Mouse (Mus musculus): Measurements from ENCODE around the gene Specc1. TPM values are rescaled to one million over a fixed set of nuclear protein-coding genes. Genes with fewer than 3 reads are reported as not detected.

Specc1 gene
- total RNA-seq, 2 experiments from 2014 or later = 69.6 to 74.4 TPM

DNA sequence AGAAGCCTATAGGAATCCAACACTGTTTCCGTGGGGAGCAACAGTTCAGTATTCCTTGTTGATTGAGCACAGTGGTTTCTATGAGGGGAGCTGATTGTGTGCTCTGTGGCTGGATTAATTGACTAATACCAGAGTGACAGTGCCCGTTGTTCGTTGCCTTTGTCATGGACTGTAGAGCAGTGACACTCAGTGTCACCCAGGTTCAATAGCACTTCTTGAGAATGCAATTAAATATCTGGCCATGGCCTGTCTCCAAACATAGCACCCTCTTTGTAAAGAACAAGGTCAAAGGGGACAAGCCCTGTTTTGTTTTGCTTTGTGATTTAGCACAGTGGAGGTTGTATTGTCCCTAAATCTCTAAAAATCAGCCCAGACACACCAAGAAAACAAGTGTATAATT is 173.6 kb downstream of the Specc1 start:
- no peak overlapping the region for H3K27ac ChIP-seq
- no peak for TF ChIP-seq CTCF (IDR thresholded peaks at IDR 0.05)
- intact Hi-C loops (cut with DNase I) = no loop called here

DNA sequence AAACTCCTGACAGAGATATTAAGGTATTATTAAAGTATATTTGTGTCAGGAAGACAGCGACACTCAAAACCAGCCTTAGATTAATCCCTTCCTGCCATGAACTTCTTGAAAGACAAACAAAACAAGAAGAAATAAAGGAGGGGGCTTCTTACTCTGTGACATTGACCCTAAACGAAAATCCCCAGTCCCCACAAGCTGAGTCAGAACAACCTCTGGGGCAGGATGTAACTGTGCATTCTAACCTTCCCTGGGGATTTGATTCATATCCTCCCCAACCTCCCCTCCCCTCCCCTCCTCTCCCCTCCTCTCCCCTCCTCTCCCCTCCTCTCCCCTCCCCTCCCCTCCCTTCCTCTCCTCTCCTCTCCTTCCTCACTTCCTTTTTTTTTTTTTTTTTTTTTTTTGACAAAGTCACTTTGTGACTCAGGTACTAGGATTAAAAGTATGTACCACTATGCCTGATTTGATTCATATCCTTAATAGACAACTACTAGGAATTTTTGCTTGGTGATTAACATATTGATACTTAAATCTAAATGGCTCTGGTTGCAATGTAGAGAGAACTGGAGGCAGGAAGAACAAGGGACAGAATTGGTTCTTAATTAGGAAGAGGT is 174.2 kb downstream of the Specc1 start:
- DNase-seq (ENCODE audit: extremely low spot score in 1 of 2, low spot score in 2 of 2) = no peak
- intact Hi-C loops (cut with DNase I) = no loop called here
- no peak overlapping the region for H3K4me3 ChIP-seq
- H3K27ac ChIP-seq = no peak overlapping the region
- TF ChIP-seq CTCF (IDR thresholded peaks at IDR 0.05) = no peak

More for the DNA sequence above, 173.6 kb downstream of the Specc1 start:
- H3K4me3 ChIP-seq = no peak overlapping the region
- no peak for DNase-seq (ENCODE audit: extremely low spot score in 1 of 2, low spot score in 2 of 2)

DNA sequence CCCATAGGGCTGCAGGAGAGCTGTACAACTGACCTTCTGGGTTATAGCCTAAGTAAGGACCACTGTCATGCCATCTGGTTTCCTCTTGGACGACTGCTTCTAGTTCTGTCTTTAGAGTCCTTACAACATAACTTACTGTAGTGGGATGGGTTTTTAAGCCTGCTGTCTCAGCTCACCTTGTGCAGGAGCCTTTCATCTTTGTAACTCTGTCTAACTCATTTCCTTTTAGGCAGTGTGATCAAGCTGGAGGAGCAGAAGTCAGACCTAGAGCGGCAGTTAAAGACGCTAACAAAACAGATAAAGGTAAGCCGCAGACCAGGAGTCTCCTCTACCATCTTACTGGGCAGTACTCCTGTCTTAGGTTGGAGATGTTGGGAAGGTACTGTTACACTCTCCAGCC is 175.0 kb downstream of the Specc1 start:
- intact Hi-C loops (cut with DNase I) = no loop called here
- H3K27ac ChIP-seq = no peak overlapping the region
- no peak for TF ChIP-seq CTCF (IDR thresholded peaks at IDR 0.05)

DNA sequence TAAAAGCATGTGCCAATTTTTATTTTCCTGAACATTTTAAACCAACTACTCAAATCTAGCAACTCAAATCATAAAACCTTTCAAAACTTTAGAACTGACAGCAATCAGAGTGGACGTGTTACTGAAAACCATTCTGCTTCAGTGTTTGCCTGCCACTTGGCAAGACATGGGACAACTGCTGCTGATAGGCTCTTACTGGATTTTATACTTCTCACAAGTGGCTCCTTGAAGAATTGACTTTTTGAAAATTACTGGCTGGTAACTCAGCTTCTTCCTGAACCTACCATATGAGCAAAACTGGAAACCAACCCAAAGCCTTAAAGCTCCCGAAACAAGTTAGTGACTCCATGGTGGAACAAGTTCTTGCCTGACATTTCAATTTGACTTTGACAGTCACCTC is 177.6 kb downstream of the Specc1 start:
- no peak for DNase-seq (ENCODE audit: extremely low spot score in 1 of 2, low spot score in 2 of 2)
- H3K27ac ChIP-seq = no peak overlapping the region
- TF ChIP-seq CTCF (IDR thresholded peaks at IDR 0.05) = no peak
- H3K4me3 ChIP-seq = no peak overlapping the region
- intact Hi-C loops (cut with DNase I) = no loop called here

More for the DNA sequence above, 175.0 kb downstream of the Specc1 start:
- DNase-seq (ENCODE audit: extremely low spot score in 1 of 2, low spot score in 2 of 2) = no peak
- H3K4me3 ChIP-seq = no peak overlapping the region

DNA sequence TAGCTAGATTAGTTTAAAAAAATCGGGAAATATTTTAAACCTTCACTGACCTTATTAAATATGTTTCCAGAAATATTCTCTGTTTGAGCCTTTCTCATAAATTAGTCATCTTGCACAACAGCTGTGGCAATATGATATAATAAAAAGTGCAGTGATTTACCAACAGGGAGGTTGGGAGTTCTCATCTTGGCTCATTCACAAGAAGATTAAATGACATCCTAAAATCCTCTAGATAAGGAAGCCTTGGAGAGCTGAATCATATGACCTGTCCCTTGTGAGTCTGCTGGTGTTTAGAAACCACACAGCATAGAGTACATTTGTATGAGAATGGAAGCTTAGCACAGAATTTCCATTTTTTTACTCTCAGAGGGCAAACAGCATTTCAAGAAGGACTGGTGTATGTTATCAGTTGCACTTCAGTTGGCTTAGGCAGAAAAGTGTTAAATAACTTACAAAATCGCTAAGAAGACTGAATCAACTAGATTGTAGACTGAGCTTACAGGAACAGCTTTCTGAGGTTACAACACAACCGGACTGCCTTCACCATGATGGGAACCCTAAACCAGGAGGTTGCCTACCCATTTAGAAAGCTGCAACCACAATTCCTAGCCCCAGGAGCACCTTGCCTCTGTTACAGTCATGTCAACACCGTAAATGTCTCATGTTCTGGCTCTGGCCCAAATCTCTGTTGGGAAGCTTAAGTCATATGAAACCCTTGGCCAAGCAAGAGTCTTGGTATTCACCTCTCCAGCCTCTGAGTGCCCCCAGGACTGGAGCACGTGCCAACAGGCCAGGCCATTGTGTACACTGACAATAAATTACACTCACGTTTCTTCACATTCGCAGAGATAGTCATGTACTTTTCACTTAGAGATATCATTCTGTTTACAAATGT is 188.9 kb downstream of the Specc1 start:
- Histone ChIP-seq H3K27ac (no peak overlapping the region), H3K4me3 (no peak overlapping the region)
- intact Hi-C loops (cut with DNase I) = no loop called here
- DNase-seq (ENCODE audit: extremely low spot score in 1 of 2, low spot score in 2 of 2) = no peak
- TF ChIP-seq CTCF (IDR thresholded peaks at IDR 0.05) = no peak

DNA sequence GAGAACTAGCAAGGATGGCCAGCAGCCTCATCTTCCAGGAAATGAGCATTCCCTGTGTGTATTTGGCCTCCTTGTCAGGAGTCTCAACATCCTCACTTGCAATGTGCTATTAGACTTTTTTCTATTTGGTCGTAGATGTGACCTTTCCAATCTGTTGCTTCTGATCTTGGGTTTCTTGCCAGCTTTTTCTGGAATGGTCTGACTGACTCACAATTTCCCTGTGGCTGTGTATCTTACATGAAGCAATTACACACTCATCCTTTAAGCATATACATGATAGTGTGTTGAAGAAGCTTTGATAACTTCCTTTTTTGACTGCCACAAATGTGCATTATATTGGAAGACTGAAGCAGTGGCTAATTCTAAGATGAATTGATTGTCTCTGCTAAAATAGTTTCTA is 190.1 kb downstream of the Specc1 start:
- no peak for DNase-seq (ENCODE audit: extremely low spot score in 1 of 2, low spot score in 2 of 2)
- Histone ChIP-seq H3K27ac (no peak overlapping the region), H3K4me3 (no peak overlapping the region)
- intact Hi-C loops (cut with DNase I) = no loop called here
- no peak for TF ChIP-seq CTCF (IDR thresholded peaks at IDR 0.05)

DNA sequence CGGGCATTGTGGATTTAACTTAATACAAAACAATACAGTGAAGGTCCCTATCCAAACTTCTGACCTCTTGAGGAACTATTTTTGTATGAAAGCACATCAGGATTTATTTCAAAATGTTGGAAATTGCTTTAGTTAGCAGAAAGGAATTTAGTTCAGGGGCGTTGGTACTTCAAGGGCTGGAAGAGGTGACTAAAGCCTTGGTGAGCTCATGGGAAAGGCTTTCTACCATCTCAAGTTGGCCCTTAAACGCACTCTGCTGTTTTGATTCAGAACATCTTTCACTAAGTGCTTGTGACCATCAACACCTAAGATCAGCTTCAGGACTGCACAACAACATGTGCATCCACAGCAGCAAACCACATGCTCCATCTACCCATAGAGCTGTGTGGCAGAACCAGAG is 191.5 kb downstream of the Specc1 start:
- no peak for TF ChIP-seq CTCF (IDR thresholded peaks at IDR 0.05)
- intact Hi-C loops (cut with DNase I) = no loop called here
- Histone ChIP-seq H3K4me3 (no peak overlapping the region), H3K27ac (no peak overlapping the region)
- DNase-seq (ENCODE audit: extremely low spot score in 1 of 2, low spot score in 2 of 2) = no peak

DNA sequence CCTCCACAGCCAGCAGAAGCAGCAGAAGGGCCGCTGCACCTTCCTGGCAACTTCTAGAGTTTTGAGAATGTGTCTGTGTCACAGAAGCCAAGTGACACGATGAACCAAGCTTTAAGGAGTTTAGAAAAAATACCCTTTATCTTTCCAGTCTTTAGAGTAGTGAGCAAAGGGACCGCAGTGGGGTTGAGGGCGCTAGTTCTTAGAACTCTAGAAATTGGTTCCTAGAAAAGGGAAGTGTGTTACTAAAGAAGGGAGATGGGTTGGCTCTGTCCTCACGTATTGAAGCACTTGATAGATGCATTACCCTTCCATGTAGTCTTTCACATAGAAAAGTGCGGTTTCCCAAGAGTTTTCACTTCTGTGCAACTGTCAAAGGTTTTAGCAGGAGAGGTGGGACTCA is 191.9 kb downstream of the Specc1 start:
- intact Hi-C loops (cut with DNase I) = no loop called here
- H3K4me3 ChIP-seq = no peak overlapping the region
- TF ChIP-seq CTCF (IDR thresholded peaks at IDR 0.05) = no peak
- no peak for DNase-seq (ENCODE audit: extremely low spot score in 1 of 2, low spot score in 2 of 2)
- no peak overlapping the region for H3K27ac ChIP-seq

DNA sequence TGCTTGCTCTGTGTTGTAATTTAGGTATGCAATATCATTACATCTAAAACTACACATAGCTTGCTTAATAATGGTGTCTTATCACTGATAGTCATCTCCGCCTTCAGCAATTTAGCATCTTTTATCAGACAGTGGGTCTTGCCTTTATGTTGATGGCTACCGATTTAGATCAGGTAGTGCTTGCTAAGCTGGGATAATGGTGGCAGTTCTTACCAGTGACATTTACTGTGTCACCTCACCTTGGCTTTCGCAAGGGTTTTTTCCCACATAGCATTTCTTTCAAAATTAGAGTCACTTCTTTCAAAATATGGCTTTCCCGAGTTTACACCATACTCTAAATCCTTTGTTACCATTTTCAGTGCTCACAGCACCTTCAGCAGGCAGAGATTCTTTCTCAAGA is 196.5 kb downstream of the Specc1 start:
- no peak for DNase-seq (ENCODE audit: extremely low spot score in 1 of 2, low spot score in 2 of 2)
- intact Hi-C loops (cut with DNase I) = no loop called here
- TF ChIP-seq CTCF (IDR thresholded peaks at IDR 0.05) = no peak
- Histone ChIP-seq H3K4me3 (no peak overlapping the region), H3K27ac (no peak overlapping the region)

DNA sequence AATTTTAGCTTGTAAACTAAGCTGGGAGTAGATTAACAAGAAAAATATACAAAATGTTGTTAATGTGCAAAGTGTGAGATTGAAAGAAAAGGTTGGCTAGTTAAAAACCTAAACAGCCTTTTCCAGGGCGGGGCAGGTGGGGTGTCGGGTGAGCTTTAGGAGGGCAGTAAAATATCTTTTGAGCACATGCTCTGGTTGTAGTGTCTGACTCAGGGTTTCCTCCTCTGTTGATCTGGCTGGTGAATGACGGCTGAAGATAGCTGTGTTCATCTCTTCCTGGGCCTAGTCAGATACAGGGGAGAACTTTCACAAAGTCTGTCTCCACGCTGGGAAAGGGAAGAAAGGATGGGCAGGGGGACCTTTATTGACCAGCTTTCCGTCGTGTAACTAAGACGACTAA is 203.2 kb downstream of the Specc1 start:
- no peak overlapping the region for H3K27ac ChIP-seq
- DNase-seq (ENCODE audit: extremely low spot score in 1 of 2, low spot score in 2 of 2) = no peak
- intact Hi-C loops (cut with DNase I) = no loop called here
- TF ChIP-seq CTCF (IDR thresholded peaks at IDR 0.05) = no peak
- no peak overlapping the region for H3K4me3 ChIP-seq

DNA sequence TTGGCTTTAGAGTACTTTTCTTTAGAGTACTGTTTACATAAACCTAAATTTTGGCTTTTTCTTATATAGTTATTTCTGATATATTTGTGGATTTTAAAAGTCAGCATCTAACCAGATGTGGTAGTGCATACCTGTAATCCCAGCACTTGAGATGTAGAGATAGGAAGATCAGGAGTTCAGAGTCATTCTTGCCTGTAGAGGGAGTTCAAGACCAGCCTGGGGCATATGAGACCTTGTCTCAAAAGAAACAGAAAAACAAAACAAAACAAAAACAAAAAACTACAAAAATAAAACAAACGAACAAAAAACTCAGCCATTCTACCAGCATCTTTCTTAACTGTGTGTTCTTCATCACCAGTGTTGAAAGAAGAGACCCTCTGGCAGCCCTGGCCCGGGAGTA is 204.9 kb downstream of the Specc1 start:
- Histone ChIP-seq H3K27ac (no peak overlapping the region), H3K4me3 (no peak overlapping the region)
- TF ChIP-seq CTCF (IDR thresholded peaks at IDR 0.05) = no peak
- intact Hi-C loops (cut with DNase I) = no loop called here
- DNase-seq (ENCODE audit: extremely low spot score in 1 of 2, low spot score in 2 of 2) = no peak

DNA sequence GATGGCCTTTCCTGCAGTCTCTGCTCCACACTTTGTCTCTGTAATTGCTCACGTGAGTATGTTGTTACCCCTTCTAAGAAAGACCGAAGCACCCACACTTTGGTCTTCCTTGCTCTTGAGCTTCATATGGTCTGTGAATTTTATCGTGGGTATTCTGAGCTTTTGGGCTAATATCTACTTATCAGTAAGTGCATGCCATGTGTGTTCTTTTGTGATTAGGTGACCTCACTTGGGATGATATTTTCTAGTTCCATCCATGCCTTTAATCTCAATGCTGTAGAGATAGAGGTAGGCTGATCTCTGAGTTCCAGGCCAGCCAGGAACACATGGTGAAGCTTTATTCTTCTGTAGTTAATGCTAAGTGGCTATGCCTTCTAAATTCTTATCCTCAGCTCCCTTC is 207.8 kb downstream of the Specc1 start:
- DNase-seq (ENCODE audit: extremely low spot score in 1 of 2, low spot score in 2 of 2) = no peak
- no peak for TF ChIP-seq CTCF (IDR thresholded peaks at IDR 0.05)
- Histone ChIP-seq H3K4me3 (no peak overlapping the region), H3K27ac (no peak overlapping the region)
- intact Hi-C loops (cut with DNase I) = no loop called here

DNA sequence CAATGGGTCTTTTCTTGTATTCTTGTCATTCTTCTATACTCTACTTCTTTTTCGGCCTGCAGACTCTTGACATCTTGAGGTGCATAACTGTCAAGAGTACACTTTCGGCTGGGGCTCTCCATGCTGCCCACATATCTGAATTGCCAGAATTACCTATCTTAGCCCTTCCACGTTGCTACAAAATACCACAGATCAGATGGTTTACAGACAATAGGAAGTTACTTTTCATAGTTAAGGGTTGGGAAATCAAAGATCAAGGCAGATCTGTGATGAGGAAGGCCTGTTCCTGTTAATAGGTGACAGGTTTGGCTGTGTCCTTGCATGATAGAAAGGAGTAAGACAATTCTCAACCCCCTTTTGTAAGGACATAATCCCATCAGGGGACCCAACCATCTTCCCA is 209.9 kb downstream of the Specc1 start:
- no peak for TF ChIP-seq CTCF (IDR thresholded peaks at IDR 0.05)
- H3K4me3 ChIP-seq = no peak overlapping the region
- H3K27ac ChIP-seq = no peak overlapping the region
- DNase-seq (ENCODE audit: extremely low spot score in 1 of 2, low spot score in 2 of 2) = no peak
- intact Hi-C loops (cut with DNase I) = no loop called here

All from left cerebral cortex, adult 2 months (tissue).